Mouse (Mus musculus) bone marrow macrophage, adult 2 months (primary cell): ENCODE measurements at regions not wholly inside any gene's neighbourhood (a gene's known extent, or its start where the extent isn't known, plus 50 kb on each side); places are given as distances from the start of the nearest gene placed in this dataset.

ENCODE experiments used
- CTCF ChIP-seq: IDR thresholded peaks from 2 replicates; pipeline ENCODE4 v1.5.1; 2012; ENCODE audit warnings: low read depth, mild to moderate bottlenecking, low read length, moderate library complexity
- POLR2A ChIP-seq: IDR thresholded peaks from 2 replicates; pipeline ENCODE4 v1.6.1; 2012; ENCODE audit warnings: mild to moderate bottlenecking, low read depth, low read length, borderline replicate concordance

GRCm38 (mm10) chr1:35865263-35865662 lies 202.9 kb upstream of the Hs6st1 start:
- TF ChIP-seq POLR2A (no peak), CTCF (no peak)
